Mouse (Mus musculus): ENCODE results near the gene Casd1.

Casd1 gene

GRCm38 (mm10) chr6:4600658-4601296 is at the start of gene Casd1:
Gene Casd1, plus strand, starts transcription at chr6:4600839.
- DNase-seq, result peak; percentile 81

- DNase-seq, result no peak
Measured at GRCm38 (mm10) chr6:4555366-4555765, 45.3 kb upstream of the Casd1 start.

- no peak for DNase-seq
Measured at GRCm38 (mm10) chr6:4557086-4557485, 43.6 kb upstream of the Casd1 start.

GRCm38 (mm10) chr6:4557678-4558077 is 43.0 kb upstream of the Casd1 start:
- DNase-seq, result peak; percentile 22

- no peak for DNase-seq
Measured at GRCm38 (mm10) chr6:4561156-4561555, 39.5 kb upstream of the Casd1 start.

- DNase-seq, result no peak
Measured at GRCm38 (mm10) chr6:4561621-4562020, 39.0 kb upstream of the Casd1 start.

- DNase-seq, result no peak
Measured at GRCm38 (mm10) chr6:4562401-4562800, 38.2 kb upstream of the Casd1 start.

- DNase-seq, result no peak
Measured at GRCm38 (mm10) chr6:4563477-4563876, 37.2 kb upstream of the Casd1 start.

- no peak for DNase-seq
Measured at GRCm38 (mm10) chr6:4570412-4570811, 30.2 kb upstream of the Casd1 start.

- no peak for DNase-seq
Measured at GRCm38 (mm10) chr6:4577756-4578155, 22.9 kb upstream of the Casd1 start.

- no peak for DNase-seq
Measured at GRCm38 (mm10) chr6:4578343-4578742, 22.3 kb upstream of the Casd1 start.

- no peak for DNase-seq
Measured at GRCm38 (mm10) chr6:4579620-4580019, 21.0 kb upstream of the Casd1 start.

GRCm38 (mm10) chr6:4583485-4583884 is 17.2 kb upstream of the Casd1 start:
- DNase-seq, result no peak

- no peak for DNase-seq
Measured at GRCm38 (mm10) chr6:4587946-4588345, 12.7 kb upstream of the Casd1 start.

GRCm38 (mm10) chr6:4588722-4589121 is 11.9 kb upstream of the Casd1 start:
- no peak for DNase-seq

GRCm38 (mm10) chr6:4590089-4590488 is 10.6 kb upstream of the Casd1 start:
- DNase-seq, result no peak

- no peak for DNase-seq
Measured at GRCm38 (mm10) chr6:4597711-4598110, 2.9 kb upstream of the Casd1 start.

GRCm38 (mm10) chr6:4600085-4600657 is 468 bp upstream of the Casd1 start:
- DNase-seq, result no peak

- peak; percentile 51 for DNase-seq
Measured at GRCm38 (mm10) chr6:4601297-4601931, 775 bp downstream of the Casd1 start.

GRCm38 (mm10) chr6:4602012-4602411 is 1.4 kb downstream of the Casd1 start:
- no peak for DNase-seq

- no peak for DNase-seq
Measured at GRCm38 (mm10) chr6:4606394-4606793, 5.8 kb downstream of the Casd1 start.

- DNase-seq, result no peak
Measured at GRCm38 (mm10) chr6:4610216-4610896, 9.7 kb downstream of the Casd1 start.

- no peak for DNase-seq
Measured at GRCm38 (mm10) chr6:4611853-4612252, 11.2 kb downstream of the Casd1 start.

GRCm38 (mm10) chr6:4612431-4612830 is 11.8 kb downstream of the Casd1 start:
- DNase-seq, result no peak
